Mouse (Mus musculus) frontal cortex, adult (tissue): Measurements from ENCODE around the gene Pik3c2b.

Experiments
- ATAC-seq: cut with Nextera tagmentation; 2 replicates; pipeline ENCODE4 v1.9.2; 2017; ENCODE audit warnings: mild to moderate bottlenecking, moderate library complexity, mixed read lengths; ENCODE audit not compliant: low TSS enrichment

Pik3c2b gene

GRCm38 (mm10) chr1:133134071-133134470 lies 88.6 kb downstream of the Pik3c2b start:
- no peak for ATAC-seq

GRCm38 (mm10) chr1:133134881-133135280 lies 89.4 kb downstream of the Pik3c2b start:
- ATAC-seq: no peak

GRCm38 (mm10) chr1:133135808-133136207 lies 90.3 kb downstream of the Pik3c2b start:
- no peak for ATAC-seq

GRCm38 (mm10) chr1:133138401-133138800 lies 92.9 kb downstream of the Pik3c2b start:
- no peak for ATAC-seq

- peak; percentile 81 for ATAC-seq
Observed at GRCm38 (mm10) chr1:133146014-133147009, 100.8 kb downstream of the Pik3c2b start.

- ATAC-seq: no peak
Observed at GRCm38 (mm10) chr1:133147324-133147723, 101.9 kb downstream of the Pik3c2b start.

GRCm38 (mm10) chr1:133148122-133148521 lies 102.7 kb downstream of the Pik3c2b start:
- ATAC-seq: no peak

- no peak for ATAC-seq
Observed at GRCm38 (mm10) chr1:133150556-133150955, 105.1 kb downstream of the Pik3c2b start.

GRCm38 (mm10) chr1:133152213-133152612 lies 106.7 kb downstream of the Pik3c2b start:
- peak; percentile 90 for ATAC-seq

- no peak for ATAC-seq
Observed at GRCm38 (mm10) chr1:133155270-133155669, 109.8 kb downstream of the Pik3c2b start.
